Mouse (Mus musculus) WW6 (cell line): Measurements from ENCODE around the gene Ceacam10.
"Not testable (repeated sequence)": the region's sequence is repeated elsewhere in the genome, so short reads cannot be mapped to it uniquely, and the experiment has no call there.

Source experiments
- DNase-seq: peaks from one replicate; pipeline ENCODE4 v3.0.0-alpha.2; 2013; ENCODE audit warnings: low read depth, low spot score

Ceacam10 gene

GRCm38 (mm10) chr7:24776918-24777317 lies at the start of gene Ceacam10:
Gene Ceacam10 (plus strand): TSS chr7:24777206.
- not testable (repeated sequence) for DNase-seq

DNA sequence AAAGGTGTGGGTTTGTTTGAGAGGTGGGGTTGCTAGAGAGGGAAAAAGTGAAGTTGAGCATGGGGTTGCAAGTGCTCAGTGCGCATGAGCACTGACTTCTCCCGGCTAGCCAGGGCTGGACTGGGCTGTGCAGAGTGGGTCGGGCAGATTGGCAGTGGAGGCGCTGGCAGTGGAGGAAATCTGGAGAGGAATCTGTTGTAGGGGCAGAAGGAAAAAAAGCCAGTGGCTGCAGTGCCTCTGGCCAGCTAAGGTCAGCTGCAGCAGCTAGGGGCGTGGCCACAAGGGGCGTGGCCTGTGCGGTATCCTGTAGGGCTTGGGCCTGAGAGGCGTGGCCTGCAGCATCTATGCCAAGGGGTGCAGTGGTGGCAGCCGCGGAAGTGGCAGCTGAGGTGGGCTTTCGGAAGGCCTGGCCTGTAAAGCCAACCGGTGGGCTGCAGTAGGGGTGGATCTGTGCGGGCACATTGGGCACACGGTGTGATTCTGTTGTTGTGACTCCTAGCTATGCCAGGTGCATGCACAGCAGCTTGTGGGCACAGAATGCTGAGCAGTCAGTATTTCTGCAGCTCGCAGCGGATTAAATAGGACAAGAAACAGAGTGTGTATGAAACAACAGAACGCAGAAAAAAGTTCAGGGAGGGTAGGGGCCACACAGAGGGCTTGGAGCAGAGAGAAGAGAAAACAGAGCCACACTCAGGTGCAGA lies 40.9 kb upstream of the Ceacam10 start:
- no peak for DNase-seq

DNA sequence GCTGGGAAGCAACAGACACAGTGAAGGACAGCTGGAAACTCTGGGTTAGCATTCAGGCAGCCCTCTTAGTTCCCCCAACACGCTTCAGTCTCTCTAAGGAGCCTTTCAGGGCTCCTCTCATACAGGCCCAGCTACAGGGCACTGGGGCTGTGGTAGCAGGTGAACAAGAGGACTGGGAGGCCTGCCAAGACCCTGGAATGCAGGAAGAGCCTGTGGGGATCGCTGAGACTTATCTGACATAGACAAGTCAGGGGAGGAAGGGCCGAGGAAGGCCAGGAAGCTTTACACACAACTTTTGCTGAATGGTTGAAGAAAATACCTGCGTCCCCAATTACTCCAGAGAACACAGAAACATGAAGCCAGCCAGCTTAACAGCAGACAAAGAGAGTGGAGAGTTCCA lies 26.3 kb upstream of the Ceacam10 start:
- DNase-seq: no peak

GRCm38 (mm10) chr7:24751610-24752009 lies 25.4 kb upstream of the Ceacam10 start:
- DNase-seq: no peak

- DNase-seq: no peak
Measured at GRCm38 (mm10) chr7:24753476-24753875, 23.5 kb upstream of the Ceacam10 start.

DNA sequence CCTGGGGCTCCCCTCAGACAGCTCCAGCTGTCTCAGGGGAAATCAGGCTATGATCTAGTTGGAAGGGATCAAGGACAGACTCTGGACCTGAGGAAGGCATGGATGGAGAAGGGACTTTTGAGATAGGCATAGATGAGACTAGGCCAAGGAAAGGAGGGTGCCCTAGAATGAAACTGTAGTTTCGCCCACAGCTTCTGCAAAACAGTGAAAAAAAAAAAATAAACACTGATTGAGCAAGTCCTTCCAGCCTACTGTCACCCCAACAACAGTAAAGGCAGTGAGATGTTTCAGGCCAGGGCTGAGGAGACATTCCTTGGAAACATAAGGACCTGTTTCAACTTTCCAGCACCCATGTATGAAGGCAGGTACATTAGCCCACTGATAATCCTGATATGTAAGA lies 18.5 kb upstream of the Ceacam10 start:
- no peak for DNase-seq

DNA sequence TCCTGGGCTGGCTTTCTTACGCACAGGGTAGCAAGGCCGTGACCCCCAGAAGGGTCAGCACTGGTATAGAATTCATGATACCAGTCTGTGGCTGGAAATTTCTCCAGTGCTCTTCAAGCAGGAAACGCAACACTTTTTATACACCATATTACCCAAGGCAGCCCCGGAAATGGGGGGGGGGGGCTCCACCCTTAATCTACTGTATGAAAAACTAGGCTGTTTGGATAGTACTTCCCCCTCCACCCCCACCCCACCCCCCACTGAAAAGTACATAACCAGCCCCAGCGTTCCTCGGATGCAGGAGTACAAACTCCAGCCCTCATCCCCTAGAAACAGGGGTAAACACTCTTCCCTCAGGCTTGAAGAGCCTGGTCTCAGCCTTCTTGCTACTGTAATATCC lies 16.8 kb upstream of the Ceacam10 start, which contains the start of gene Cd177:
TSS of gene Cd177 (minus strand) at position 101 of the 400 bp plus-strand sequence.
- no peak for DNase-seq

- no peak for DNase-seq
Measured at GRCm38 (mm10) chr7:24761161-24761560, 15.8 kb upstream of the Ceacam10 start.

- no peak for DNase-seq
Measured at GRCm38 (mm10) chr7:24762574-24762973, 14.4 kb upstream of the Ceacam10 start.

- DNase-seq: no peak
Measured at GRCm38 (mm10) chr7:24771361-24771760, 5.6 kb upstream of the Ceacam10 start.

GRCm38 (mm10) chr7:24773942-24774535 lies 3.0 kb upstream of the Ceacam10 start:
- no peak for DNase-seq

DNA sequence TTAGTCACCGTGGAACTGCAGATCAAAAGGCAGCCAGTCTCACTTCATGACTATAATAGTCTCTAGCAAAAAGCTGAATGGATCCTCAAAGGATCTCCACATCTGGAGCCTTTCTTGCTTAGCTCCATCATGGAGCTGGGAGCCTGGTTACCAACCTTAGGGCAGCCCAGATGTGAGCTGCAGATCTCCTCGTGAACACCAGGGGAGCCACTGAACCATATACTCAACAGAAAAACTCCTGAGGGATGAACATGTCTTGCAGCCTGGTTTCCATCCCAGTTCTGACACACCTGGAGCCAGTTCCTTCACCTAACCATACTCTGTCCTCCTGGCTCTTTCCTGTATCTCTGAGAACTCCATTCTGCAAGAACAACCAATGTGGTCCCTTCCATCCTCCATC lies 861 bp upstream of the Ceacam10 start:
- DNase-seq: no peak

DNA sequence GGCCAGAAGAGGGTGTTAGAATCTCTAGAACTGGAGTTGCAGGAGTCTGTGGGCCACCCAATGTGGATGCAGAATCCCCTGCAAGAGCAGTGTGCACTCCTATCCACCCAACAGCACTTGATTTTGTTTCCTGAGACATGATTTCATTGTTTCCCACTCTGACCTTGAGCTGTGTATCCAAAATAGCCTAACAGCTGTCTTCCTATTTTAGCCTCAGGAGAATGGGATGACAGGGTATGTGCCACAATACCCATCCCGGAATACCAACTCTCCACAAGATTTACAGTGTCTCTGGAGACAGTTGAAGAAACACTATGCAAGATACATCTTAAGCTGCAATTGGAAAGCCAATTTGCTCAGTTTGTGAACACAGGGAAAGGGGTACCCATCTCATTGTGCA lies 20.9 kb downstream of the Ceacam10 start:
- DNase-seq: no peak

GRCm38 (mm10) chr7:24802149-24802767 lies 25.3 kb downstream of the Ceacam10 start:
- DNase-seq: no peak

DNA sequence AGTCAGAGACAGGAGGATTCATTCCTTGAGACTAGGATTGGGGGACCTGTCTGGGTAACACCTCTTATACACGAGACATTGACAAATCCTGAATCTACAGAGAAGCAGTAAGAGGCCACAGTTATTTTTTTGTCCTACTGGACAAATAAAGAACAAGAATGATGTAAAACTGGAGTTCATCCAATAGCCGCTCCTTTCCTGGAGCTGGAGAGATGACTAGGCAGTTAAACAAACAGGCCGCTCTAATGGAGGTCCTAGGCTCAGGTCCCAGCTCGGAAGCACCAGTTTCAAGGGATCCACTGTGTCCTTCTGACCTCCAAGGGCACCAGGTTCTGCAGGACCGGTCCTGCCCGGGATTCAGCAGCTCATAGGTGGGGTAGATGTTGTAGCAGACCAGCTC lies 27.8 kb downstream of the Ceacam10 start:
- DNase-seq: no peak

GRCm38 (mm10) chr7:24809041-24809440 lies 32.0 kb downstream of the Ceacam10 start:
- DNase-seq: peak; percentile 70

- peak; percentile 66 for DNase-seq
Measured at GRCm38 (mm10) chr7:24817502-24817901, 40.5 kb downstream of the Ceacam10 start.

DNA sequence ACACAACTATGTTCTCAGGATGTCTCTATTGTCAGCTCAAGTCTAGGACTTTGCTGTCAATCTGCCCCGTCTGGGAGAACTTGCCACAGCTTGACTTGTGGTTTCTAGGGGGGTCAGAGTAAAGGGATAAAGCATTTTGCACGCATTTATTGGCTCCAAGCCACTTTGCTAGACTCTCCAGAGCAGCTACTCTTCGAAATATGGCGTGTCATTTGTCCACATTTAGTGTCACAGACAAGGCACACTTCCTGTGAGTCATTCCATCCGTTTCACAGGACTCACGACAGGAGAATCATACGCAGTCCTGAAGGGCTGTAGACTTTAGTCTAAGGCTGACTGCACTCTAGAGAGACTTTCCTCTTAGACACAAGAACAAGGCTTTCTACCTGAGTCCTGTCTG lies 47.4 kb downstream of the Ceacam10 start:
- DNase-seq: no peak

GRCm38 (mm10) chr7:24827181-24827580 lies 50.2 kb downstream of the Ceacam10 start:
- no peak for DNase-seq
